Mouse (Mus musculus) embryonic fibroblast, embryonic 13.5 days (primary cell): ENCODE data around the gene Prtg.

Experiments used
- CTCF ChIP-seq: IDR thresholded peaks from 2 replicates; pipeline ENCODE4 v1.5.1; 2011; ENCODE audit warnings: mild to moderate bottlenecking, control low read depth, low read length, moderate library complexity, borderline replicate concordance; ENCODE audit not compliant: insufficient read depth
- POLR2A ChIP-seq: IDR thresholded peaks from 2 replicates; pipeline ENCODE4 v1.6.1; 2011; ENCODE audit warnings: low read depth, mild to moderate bottlenecking, control low read depth, low read length, moderate library complexity

DNA sequence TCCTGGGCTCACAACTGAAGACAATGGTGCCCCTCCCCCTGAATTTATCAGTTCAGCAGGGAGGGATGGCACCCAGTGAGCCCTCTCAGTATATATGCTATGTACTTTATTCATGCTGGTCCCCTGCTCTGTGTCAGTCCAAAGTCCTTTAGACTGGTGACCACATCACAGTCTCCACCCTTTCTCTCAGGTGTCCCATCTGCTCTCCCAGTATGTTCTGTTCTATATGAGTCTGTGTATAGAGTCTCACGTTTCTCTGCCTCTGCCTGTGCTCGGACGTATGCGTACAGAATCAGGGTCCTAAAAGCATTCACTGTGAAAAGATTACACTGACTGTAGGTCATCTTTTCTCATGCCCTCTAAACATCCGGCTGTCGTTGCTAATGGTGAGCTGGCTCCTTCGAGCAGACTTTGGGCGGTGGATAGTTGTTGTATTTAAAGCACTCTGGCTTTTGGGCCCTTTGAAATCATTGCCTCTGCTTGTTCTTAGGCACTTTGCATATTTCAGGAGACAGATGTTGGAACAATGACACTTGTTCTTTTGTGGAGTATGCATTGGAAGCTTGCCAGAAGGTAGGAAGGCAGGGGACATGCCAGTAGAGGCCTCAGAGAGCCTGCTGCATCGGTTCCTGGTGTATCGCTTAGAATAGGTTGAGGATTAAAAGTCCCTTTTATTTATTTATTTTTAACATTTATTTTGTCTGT is 27.5 kb downstream of the Prtg start:
- TF ChIP-seq POLR2A = no peak
- TF ChIP-seq CTCF = no peak
